Mouse (Mus musculus) ES-Bruce4 (cell line): ENCODE data around the gene Rbms1. TPM values are rescaled to one million over a fixed set of nuclear protein-coding genes. Genes with fewer than 3 reads are reported as not detected.
A peak's percentile ranks its signal among the peaks of the same experiment; 100 is the strongest.

Experiments used
- H3K27ac ChIP-seq: 2 replicates; pipeline ENCODE4 v1.5.1; 2012; ENCODE audit warnings: low read length, inconsistent platforms; ENCODE audit not compliant: insufficient read depth
- H3K27me3 ChIP-seq: 2 replicates; pipeline ENCODE4 v1.6.1; 2012; ENCODE audit warnings: mild to moderate bottlenecking, low read length, inconsistent platforms; ENCODE audit not compliant: control insufficient read depth, poor library complexity, insufficient read depth, severe bottlenecking
- H3K36me3 ChIP-seq: 2 replicates; pipeline ENCODE4 v1.6.1; 2012; ENCODE audit warnings: inconsistent platforms, mild to moderate bottlenecking, low read length, moderate library complexity; ENCODE audit not compliant: control insufficient read depth, poor library complexity, insufficient read depth, severe bottlenecking
- H3K4me1 ChIP-seq: one replicate; pipeline ENCODE4 v1.8.1; 2011; ENCODE audit warnings: low read length; ENCODE audit not compliant: control insufficient read depth, insufficient read depth
- H3K4me3 ChIP-seq: 2 replicates; pipeline ENCODE4 v1.5.1; 2011; ENCODE audit warnings: low read depth, mild to moderate bottlenecking, low read length
- H3K9ac ChIP-seq: 2 replicates; pipeline ENCODE4 v1.6.1; 2012; ENCODE audit warnings: low read depth, mild to moderate bottlenecking, inconsistent platforms; ENCODE audit not compliant: poor library complexity, severe bottlenecking
- H3K9me3 ChIP-seq: replicated peaks from 2 replicates; pipeline ENCODE4 v1.6.1; 2012; ENCODE audit warnings: mild to moderate bottlenecking, low read length, inconsistent platforms; ENCODE audit not compliant: control insufficient read depth, poor library complexity, insufficient read depth, severe bottlenecking
- CTCF ChIP-seq: IDR thresholded peaks from one replicate; pipeline ENCODE4 v1.8.1; 2011; ENCODE audit warnings: low read depth, low read length
- EP300 ChIP-seq: IDR thresholded peaks from 2 replicates; pipeline ENCODE4 v1.6.1; 2011; ENCODE audit warnings: low read depth, low read length; ENCODE audit not compliant: insufficient read depth
- POLR2A ChIP-seq: IDR thresholded peaks from one replicate; pipeline ENCODE4 v1.8.1; 2011; ENCODE audit warnings: low read length; ENCODE audit not compliant: insufficient read depth
- polyA plus RNA-seq: library from polyadenylated mRNA; stranded (reverse); fragments of >200 nt; gene quantifications from 2 replicates; pipeline ENCODE4 v1.2.4, GENCODE M21; 2011; ENCODE audit warnings: low read depth; ENCODE audit not compliant: missing spikeins, insufficient read depth, insufficient read length

The Rbms1 gene
- polyA plus RNA-seq, 1 experiment = 174 TPM

- H3K9me3 ChIP-seq = no peaks in the 10 kb centered on the region
Observed at GRCm38 (mm10) chr2:60739389-60740137, 223.4 kb downstream of the Rbms1 start.

GRCm38 (mm10) chr2:60730929-60731328 is 232.1 kb downstream of the Rbms1 start:
- Histone ChIP-seq H3K27ac (no peak overlapping the region), H3K4me3 (no peak overlapping the region), H3K9ac (no peak overlapping the region), H3K4me1 (peaks cover 2% of the 10 kb centered on the region), H3K9me3 (no peaks in the 10 kb centered on the region), H3K36me3 (no peaks in the 10 kb centered on the region), H3K27me3 (no peaks in the 10 kb centered on the region)
- no peak for TF ChIP-seq EP300
- TF ChIP-seq CTCF = peak; percentile 51

More at GRCm38 (mm10) chr2:60739389-60740137, 223.4 kb downstream of the Rbms1 start:
- Histone ChIP-seq H3K36me3 (no peaks in the 10 kb centered on the region), H3K27ac (no peak overlapping the region), H3K27me3 (no peaks in the 10 kb centered on the region), H3K9ac (no peak overlapping the region), H3K4me3 (no peak overlapping the region), H3K4me1 (no peaks in the 10 kb centered on the region)
- no peak for TF ChIP-seq POLR2A
- TF ChIP-seq CTCF = no peak
- no peak for TF ChIP-seq EP300

GRCm38 (mm10) chr2:60730024-60730423 is 233.0 kb downstream of the Rbms1 start:
- peaks cover 2% of the 10 kb centered on the region for H3K4me1 ChIP-seq
- H3K9me3 ChIP-seq = no peaks in the 10 kb centered on the region
- TF ChIP-seq EP300 (peak; percentile 72; the same call in 1 of the 2 replicates), POLR2A (no peak)
- no peaks in the 10 kb centered on the region for H3K36me3 ChIP-seq
- no peak overlapping the region for H3K9ac ChIP-seq
- H3K27me3 ChIP-seq = no peaks in the 10 kb centered on the region
- no peak overlapping the region for H3K4me3 ChIP-seq
- H3K27ac ChIP-seq = no peak overlapping the region

- Histone ChIP-seq H3K27ac (no peak overlapping the region), H3K4me1 (peaks cover 2% of the 10 kb centered on the region), H3K9me3 (no peaks in the 10 kb centered on the region), H3K4me3 (no peak overlapping the region), H3K27me3 (no peaks in the 10 kb centered on the region), H3K36me3 (no peaks in the 10 kb centered on the region), H3K9ac (no peak overlapping the region)
- no peak for TF ChIP-seq EP300
- no peak for TF ChIP-seq POLR2A
- no peak for TF ChIP-seq CTCF
Observed at GRCm38 (mm10) chr2:60728902-60729585, 233.9 kb downstream of the Rbms1 start.

GRCm38 (mm10) chr2:60724660-60725059 is 238.3 kb downstream of the Rbms1 start:
- no peaks in the 10 kb centered on the region for H3K9me3 ChIP-seq
- H3K27ac ChIP-seq = no peak overlapping the region
- H3K9ac ChIP-seq = no peak overlapping the region
- H3K4me3 ChIP-seq = no peak overlapping the region
- peaks cover 2% of the 10 kb centered on the region for H3K4me1 ChIP-seq
- H3K36me3 ChIP-seq = no peaks in the 10 kb centered on the region
- no peaks in the 10 kb centered on the region for H3K27me3 ChIP-seq
- TF ChIP-seq POLR2A (no peak), EP300 (no peak), CTCF (no peak)

- Histone ChIP-seq H3K27ac (no peak overlapping the region), H3K4me3 (no peak overlapping the region), H3K9ac (no peak overlapping the region), H3K36me3 (no peaks in the 10 kb centered on the region), H3K9me3 (no peaks in the 10 kb centered on the region), H3K27me3 (no peaks in the 10 kb centered on the region; the same call in 1 of the 2 replicates), H3K4me1 (no peaks in the 10 kb centered on the region)
- TF ChIP-seq EP300 = no peak
- no peak for TF ChIP-seq CTCF
- no peak for TF ChIP-seq POLR2A
Observed at GRCm38 (mm10) chr2:60722967-60723366, 240.0 kb downstream of the Rbms1 start.
